Mouse (Mus musculus) mouse embryonic stem cell (cell line): ENCODE results near the gene Dync1li1.

Experiments used
- in situ Hi-C, 2 experiments: fragments of 300-500 bp; cut with MboI; formaldehyde crosslinking; loops; 1 replicate in 1 of 2; 3 replicates in 1 of 2; pipeline ENCODE4 v1.14.3; 2019 to 2020; ENCODE audit warnings: low sequenced_read_pairs in 2 of 2, low pct_unique_long_range_greater_than_20kb in 1 of 2, mixed read lengths in 1 of 2; ENCODE audit not compliant: unreplicated experiment in 1 of 2

Dync1li1 gene

GRCm38 (mm10) chr9:114688252-114688952 is at the start of gene Dync1li1:
Gene Dync1li1, plus strand, starts transcription at chr9:114688790.
- in situ Hi-C loops = no loop called here

GRCm38 (mm10) chr9:114639186-114639748 is 49.3 kb upstream of the Dync1li1 start:
- in situ Hi-C loops = no loop called here

DNA sequence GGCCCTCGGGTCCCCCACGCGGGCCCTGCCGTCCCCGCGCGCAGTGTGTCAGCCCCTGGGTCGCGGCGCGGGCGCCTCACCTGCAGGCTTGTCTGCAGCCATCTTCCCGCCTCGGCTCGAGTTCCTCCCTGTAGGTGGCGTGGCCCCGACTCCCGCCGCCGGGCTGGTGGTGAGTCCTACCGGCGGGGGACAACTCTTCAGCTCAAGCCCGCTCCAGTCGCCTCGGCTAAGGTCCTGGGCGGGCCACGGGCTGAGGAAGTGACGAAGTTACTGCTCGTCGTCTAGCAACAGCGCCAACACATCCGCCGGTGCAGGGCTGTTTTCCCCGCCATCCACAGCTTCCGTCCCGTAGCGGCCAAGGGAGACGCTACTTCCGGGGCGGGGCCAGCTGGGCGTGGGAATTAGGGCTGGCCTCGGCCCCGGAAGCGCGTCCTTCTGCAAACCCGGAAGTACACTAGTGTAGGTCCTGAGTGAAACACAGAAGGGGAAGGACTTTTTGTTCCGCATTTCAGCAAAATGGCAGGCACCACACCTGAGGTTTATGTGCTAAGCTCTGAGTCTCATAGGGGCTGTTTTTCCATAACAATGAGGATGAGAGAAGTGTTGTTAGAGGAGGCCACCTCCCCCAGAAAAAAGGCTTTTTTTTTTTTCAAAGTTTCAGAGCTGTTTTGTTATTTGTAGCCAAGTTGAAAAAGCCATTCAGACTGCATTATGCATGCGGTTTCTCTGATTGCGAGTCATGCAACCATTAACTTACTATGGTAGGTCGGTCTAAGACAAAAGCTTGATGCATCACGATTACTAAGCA is 48.5 kb upstream of the Dync1li1 start, which contains the start of gene Cnot10:
TSS of gene Cnot10 (minus strand) at position 346 of the 808 bp plus-strand sequence.
- in situ Hi-C loops = no loop called here

DNA sequence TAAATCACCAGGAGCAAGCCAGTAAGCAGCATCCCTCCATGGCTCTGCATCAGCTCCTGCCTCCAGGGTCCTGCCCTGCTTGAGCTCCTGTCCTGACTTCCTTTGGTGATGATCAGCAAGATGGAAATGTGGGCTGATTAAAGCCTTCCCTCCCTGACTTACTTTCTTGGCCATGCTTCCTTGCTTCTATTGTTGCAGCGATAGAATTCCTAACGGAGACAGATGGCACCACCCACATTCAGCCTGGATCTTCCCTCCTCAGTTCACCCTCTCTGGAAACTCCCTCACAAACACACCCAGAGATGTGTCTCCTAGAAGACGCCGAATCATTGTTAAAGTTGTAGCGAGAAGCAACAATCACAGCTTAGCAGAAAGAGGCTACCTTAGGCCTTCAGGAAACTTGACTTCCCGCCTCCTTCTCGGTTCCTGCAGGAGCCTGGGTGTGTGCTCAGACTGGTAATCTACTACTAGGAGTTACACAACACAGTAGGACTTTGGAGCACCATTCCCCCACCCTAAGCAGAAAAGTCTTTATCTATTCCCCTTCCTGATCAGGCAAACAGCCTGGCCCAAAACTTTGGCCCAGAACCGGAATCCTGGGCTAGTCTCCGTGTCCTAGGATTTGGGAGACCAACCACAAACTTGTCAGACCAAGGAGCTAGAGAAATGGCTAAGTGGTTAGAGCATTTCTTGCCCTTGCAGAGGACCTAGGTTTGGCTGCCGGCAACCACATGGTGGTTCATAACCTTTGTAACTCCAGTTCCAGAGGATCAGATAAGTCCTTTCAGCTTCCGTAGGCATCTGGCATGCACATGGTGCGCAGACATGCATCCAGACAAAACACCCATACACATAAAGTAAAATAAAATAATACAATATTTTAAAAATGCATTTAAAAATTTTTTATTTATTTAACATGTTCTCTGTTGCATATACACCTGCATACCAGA is 41.8 kb upstream of the Dync1li1 start:
- in situ Hi-C loops = loop anchor here in 1 of 2 experiments (5.0 kb wide), 1 partner anchor 100 kb away; no protein-coding TSS in a partner anchor

DNA sequence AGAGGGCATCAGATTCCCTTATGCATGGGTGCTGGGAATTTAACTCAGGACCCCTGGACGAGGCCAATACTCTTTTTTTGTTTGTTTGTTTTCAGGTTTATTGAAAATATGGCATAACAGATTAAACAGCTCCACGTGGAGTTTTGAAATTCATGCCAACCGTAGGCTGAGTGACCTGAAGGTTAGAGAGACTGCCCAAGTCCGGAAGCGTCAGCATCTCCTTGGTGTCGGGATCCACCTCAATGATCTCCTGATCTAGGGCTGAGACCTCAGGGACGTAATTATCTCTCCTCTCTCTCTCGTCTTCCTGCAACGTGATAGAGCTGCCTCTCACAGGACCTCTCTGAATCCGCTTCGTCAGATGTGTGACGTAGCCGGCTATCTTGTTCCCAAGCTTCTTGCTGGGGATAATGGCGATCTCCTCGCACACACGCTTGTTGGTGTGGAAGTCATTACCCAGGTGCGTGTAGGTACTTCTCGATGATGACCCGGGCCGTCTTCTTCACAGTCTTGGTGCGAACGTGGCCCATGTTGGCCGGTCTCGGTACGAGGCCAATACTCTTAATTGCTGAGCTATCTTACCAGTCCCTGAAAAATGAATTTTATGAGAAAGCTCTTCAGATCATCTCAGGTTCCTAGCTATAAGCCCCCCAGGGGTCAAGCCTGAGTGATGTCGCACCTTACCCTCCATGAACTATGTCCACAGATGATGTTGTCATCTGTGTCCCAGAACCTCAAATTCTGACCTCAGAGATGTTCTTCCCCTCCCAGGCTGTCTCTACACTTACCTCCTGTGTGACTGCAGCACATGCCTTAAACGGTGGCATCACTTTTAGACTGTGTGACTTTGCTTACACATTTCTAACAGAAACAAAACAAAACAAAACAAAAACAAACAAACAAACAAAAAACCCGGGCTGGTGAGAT is 40.8 kb upstream of the Dync1li1 start:
- in situ Hi-C loops = loop anchor here in 1 of 2 experiments (5.0 kb wide), 1 partner anchor 100 kb away; no protein-coding TSS in a partner anchor

DNA sequence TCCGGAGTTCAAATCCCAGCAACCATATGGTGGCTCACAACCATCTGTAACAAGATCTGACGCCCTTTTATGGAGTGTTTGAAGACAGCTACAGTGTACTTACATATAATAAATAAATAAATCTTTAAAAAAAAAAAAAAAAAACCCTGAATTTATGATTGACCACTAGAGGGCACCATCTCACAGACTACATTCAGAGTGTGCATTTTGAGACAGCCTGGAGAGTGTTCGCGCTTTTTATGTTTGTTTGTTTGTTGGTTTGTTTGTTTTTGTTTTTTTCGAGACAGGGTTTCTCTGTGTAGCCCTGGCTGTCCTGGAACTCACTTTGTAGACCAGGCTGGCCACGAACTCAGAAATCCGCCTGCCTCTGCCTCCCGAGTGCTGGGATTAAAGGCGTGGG is 40.1 kb upstream of the Dync1li1 start:
- in situ Hi-C loops = loop anchor here in 1 of 2 experiments (5.0 kb wide), 1 partner anchor 99 kb away; no protein-coding TSS in a partner anchor

DNA sequence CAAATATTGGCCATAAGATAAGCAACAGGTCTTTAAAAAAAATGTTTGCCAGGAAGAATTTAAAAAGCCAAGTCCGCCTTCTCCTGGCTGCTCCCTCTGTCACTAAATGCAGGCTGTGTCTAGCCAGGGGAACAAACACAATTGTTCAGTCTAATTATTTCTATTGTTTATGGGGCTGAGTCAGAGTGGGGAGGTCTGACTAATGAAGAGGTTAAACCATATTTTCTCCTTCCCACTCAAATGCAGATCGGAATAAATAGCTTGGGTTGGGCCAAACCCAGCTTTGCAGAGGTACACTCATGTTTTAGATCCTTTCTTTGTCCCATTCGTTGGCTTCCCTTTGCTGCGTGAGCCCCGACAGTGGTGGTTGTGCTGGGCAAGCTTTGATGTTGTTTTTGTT is 39.2 kb upstream of the Dync1li1 start:
- in situ Hi-C loops = loop anchor here in 1 of 2 experiments (5.0 kb wide), 1 partner anchor 98 kb away; no protein-coding TSS in a partner anchor

DNA sequence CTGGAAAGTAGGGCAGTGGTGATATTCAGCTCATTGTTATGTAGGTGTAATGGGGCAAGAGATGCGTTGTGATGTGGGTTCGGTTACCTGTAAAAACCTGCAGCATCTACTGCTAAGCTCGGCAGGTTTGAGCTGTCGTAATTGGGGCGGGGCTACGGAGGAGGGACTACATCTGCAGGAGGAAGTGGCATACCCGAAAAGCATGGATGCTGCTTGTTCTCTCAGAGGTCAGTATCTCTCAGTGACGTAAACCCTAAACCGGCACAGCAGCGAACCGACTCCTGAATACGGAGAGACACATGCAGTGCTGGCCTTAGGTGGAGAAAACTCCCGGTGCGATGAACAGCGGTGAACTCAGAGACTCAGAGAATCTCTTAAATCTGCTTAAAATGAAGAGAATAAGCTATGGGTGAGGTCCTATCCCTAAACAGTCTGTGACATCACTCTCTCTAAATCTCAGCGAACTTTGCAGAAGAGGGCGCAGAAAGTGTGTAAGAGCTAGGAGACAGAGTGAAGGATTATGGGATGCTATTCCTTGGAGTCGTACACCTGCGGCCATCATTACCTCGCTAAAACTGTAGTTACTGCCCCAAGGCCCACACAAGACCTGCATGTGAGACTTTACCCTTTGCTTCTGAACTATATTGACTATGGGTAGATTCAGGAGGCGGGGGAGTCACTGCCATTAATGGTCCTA is 37.5 kb upstream of the Dync1li1 start:
- in situ Hi-C loops = no loop called here

- in situ Hi-C loops = no loop called here
Measured at GRCm38 (mm10) chr9:114655356-114655755, 33.2 kb upstream of the Dync1li1 start.

- in situ Hi-C loops = no loop called here
Measured at GRCm38 (mm10) chr9:114656701-114657100, 31.9 kb upstream of the Dync1li1 start.

- in situ Hi-C loops = no loop called here
Measured at GRCm38 (mm10) chr9:114660506-114660905, 28.1 kb upstream of the Dync1li1 start.

GRCm38 (mm10) chr9:114660983-114661382 is 27.6 kb upstream of the Dync1li1 start:
- in situ Hi-C loops = no loop called here

DNA sequence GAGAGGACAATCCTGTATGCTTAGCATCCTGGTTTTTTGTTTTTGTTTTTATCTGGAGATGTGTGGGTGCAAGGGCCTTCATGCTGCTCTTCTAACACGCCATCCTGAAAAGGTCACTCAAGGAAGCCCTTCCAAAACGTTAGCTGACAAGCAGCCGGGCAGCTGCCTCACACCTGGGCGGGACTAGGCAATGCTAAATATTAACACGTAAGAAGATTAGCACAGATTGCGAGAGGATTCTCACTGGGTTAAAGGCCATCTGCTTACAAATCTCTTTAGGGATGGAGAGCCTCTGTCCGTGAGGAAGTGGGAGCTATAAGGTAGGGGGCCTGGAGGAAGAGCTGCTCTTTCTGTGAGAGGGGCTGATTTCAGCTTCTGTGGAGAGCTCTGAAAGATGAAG is 26.6 kb upstream of the Dync1li1 start:
- in situ Hi-C loops = no loop called here

DNA sequence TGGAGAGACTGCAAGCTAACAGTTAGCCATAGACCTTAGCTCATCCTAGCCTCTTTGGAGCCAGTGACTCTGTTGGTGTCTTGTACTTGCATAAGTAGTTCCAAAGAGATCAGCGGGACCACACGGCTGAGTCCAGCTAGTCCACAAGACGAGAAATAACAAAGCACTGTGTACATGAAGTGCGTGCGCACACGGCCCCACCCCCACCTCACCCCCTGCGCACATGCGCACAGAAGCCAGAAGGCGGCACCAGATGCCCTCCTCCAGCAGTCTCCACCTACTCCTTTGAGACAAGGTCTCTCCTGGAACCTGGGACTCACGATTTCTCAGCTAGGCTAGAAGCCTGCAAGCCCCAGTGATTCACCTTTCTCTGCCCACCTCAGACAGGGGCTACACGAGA is 24.8 kb upstream of the Dync1li1 start:
- in situ Hi-C loops = no loop called here

DNA sequence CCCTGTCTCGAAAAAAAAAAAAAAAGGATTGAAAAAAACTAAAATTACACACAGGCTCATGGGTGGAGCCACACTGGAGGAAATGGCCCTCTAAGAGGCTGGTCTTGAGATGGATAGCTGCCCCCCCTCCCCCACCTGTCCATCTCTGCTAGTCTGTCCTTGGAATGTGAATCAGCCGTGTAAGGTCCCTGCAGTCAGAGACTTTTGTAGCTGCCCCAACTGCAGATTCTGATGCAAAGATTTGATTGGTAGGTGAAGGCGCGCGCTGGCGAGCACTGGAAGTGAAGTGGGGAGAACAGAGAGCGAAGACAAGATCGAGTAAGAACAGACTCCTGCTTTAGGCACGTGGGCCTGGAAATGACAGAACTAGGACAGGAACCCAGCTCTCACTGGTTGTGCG is 21.7 kb upstream of the Dync1li1 start:
- in situ Hi-C loops = no loop called here

- in situ Hi-C loops = no loop called here
Measured at GRCm38 (mm10) chr9:114668047-114668446, 20.5 kb upstream of the Dync1li1 start.

- in situ Hi-C loops = no loop called here
Measured at GRCm38 (mm10) chr9:114669011-114669410, 19.6 kb upstream of the Dync1li1 start.
